Mouse (Mus musculus) E14TG2a.4 (cell line): ENCODE measurements around the gene Synm.

Experiments used
- CTCF ChIP-seq: conservative IDR thresholded peaks from 2 replicates; pipeline ENCODE4 v1.5.1; 2014; ENCODE audit warnings: low read length
- POU5F1 ChIP-seq: IDR thresholded peaks from 2 replicates; pipeline ENCODE4 v1.6.1; 2014; ENCODE audit warnings: low read length, borderline replicate concordance

- TF ChIP-seq CTCF, result no peak
- no peak for TF ChIP-seq POU5F1
Observed at GRCm38 (mm10) chr7:67701252-67701914, 58.2 kb downstream of the Synm start.
